Mouse (Mus musculus) embryo, embryonic 10 days (tissue): ENCODE results near the gene Esrp2.

ENCODE experiments used
- DNase-seq: peaks from one replicate; pipeline ENCODE4 v3.0.0-alpha.2; 2015; ENCODE audit warnings: low spot score

Gene Esrp2

DNA sequence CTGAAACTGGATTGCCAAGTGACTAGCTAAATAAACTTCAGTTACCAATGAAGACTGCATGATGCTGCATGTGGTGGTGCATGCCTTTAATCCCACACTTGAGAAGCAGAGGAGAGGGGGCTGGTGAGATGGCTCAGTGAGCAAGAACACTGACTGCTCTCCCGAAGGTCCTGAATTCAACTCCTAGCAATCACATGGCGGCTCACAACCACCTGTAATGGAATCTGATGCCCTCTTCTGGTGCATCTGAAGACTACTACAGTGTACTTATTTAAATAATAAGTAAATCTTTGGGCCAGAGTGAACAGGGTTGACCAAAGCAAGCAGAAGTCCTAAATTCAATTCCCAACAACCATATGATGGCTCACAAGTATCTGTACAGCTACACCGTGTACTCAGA, 13.3 kb downstream of the Esrp2 start:
- no peak for DNase-seq

DNA sequence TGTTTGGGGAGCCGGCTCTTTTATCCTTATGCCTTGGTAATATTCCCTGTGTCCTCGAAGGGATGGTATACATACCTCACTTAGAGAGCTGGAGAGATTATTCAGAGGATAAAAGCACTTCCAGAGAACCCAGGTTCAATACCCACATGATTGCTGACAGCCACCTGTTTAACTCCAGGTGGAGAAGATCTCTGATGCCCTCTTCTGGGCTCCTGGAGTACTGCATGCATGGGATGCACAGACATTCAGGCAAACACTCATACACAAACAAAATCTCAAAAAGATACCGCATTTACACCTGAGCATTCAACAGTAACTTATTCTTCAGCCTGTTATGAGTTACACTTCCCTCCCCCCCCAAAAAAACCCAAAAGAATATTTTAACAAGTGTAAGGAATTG, 20.9 kb downstream of the Esrp2 start:
- DNase-seq = no peak

DNA sequence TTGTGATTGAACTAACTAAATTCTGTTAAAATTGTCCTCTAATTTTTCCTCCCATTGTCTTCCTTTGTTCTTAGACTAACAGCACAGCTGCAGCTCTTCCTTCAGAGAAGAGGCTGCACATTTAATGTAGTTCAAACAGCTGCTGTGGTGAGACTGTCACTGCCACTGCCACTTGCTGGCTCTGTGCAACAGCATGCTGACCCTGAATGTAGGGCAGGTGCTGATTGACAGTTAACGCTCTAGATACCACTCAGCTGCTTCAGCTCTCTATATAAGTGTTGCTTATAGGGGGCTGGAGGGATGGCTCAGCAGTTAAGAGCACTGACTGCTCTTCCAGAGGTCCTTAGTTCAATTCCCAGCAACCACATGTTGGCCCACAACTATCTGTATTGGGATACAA, 24.3 kb downstream of the Esrp2 start:
- no peak for DNase-seq

DNA sequence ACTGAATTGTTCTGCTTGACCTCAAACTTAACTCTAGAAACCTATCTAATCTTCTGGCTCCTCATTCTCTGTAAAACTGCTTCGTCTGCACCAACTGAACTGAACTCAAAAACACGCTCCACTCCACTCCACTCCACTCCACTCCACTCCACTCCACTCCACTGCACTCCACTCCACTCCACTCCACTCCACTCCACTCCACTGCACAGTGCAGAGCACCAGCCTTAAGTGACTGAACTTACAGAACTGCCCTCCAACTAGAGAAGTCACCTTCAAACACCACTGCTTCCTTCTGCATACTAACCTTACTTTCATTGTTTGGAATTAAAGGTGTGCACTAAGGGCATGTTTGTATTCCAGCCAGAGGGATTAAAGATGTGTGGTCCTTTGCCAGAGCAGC, 24.7 kb downstream of the Esrp2 start:
- DNase-seq = no peak

DNA sequence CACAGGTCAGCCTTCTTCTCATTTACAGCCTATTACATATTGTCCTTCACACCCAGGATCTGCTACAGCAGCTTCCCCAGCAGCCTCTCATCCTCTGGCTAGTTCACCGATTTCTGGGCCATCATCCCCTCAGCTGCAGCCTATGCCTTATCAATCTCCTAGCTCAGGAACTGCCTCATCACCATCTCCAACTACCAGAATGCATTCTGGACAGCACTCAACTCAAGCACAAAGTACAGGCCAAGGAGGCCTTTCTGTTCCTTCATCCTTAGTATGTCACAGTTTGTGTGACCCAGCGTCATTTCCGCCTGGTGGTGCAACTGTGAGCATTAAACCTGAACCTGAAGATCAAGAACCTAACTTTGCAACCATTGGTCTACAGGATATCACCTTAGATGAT, 28.0 kb downstream of the Esrp2 start:
- no peak for DNase-seq

DNA sequence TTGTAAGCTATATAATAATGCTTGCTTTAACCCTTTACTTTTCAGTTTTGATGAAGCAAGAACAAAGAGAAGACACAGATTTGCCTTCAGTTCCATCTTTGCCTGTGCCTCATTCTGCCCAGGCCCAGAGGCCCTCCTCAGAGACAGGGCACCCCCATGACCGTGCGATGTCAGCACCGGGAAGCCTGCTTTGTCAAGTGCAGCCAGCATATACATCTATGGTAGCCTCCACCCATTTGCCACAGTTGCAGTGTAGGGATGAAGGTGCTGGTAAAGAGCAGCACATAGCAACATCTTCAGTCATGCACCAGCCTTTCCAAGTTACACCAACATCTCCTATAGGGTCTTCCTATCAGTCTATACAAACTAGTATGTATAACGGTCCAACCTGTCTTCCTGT, 28.7 kb downstream of the Esrp2 start:
- no peak for DNase-seq

DNA sequence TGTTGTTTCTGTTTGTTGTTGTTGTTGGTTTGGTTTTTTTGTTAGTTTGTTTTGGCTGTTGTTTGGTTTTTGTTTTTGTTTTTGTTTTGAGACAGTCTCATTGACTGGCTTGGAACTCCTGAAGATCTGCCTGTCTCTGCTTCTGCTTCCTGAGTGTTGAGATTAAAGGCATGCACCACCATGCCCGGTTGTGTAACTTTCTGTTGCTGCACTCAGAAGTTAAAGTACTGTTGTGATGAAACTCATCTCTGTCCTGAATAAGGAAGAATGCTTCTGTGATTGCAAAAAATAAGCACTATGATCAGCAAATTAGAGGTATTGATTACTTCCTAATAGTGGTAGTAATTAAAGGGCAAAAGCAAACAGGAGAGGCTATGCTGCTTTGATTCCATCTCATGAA, 30.6 kb downstream of the Esrp2 start:
- no peak for DNase-seq

DNA sequence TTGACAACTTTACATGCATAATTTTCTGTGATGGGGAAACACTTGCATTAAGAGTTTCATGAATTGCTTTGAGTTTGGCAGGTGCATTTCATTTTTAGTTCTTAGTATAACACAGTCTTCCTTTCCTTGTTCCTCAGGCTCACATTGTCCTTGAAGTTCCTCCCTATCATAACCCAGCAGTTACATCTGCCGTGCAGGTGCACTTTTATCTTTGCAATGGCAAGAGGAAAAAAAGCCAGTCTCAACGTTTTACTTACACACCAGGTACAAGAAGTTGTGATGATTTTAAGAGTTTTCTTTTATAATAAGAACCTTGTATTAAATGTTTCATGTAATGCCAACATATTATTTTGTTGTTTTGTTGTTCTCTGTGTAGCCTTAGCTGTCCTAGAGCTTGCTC, 32.9 kb downstream of the Esrp2 start:
- no peak for DNase-seq

DNA sequence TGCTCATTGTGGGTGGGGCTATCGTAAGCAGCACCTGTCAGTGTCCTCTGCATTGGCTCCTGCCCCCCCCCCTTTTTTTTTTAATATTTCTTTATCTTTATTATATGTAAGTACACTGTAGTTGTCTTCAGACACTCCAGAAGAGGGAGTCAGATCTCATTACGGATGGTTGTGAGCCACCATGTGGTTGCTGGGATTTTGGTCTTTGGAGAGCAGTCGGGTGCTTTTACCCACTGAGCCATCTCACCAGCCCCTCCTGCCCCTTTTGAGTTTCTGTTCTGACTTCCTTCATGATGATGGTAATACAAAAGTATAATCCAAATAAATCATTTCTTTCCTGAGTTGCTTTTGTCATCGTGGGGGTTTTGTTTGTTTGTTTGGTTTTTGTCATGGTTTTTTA, 34.5 kb downstream of the Esrp2 start:
- no peak for DNase-seq
